Mouse (Mus musculus): Measurements from ENCODE around the gene Nars2. TPM values are rescaled to one million over a fixed set of nuclear protein-coding genes. Genes with fewer than 3 reads are reported as not detected.

Nars2 gene
- total RNA-seq, 2 experiments from 2014 or later, result 17.6 to 19.7 TPM

Other genes starting within 250 kb of the Nars2 start
- 10 to 100 TPM; 37.3 to 41.0 TPM for gene Gab2, start 130.1 kb downstream of the Nars2 start, total RNA-seq (2021)